Mouse (Mus musculus) mouse embryonic stem cell (cell line): ENCODE data around the gene Wdfy4.

ENCODE experiments used
- in situ Hi-C, 2 experiments: fragments of 300-500 bp; cut with MboI; formaldehyde crosslinking; loops; 1 replicate in 1 of 2; 3 replicates in 1 of 2; pipeline ENCODE4 v1.14.3; 2019 to 2020; ENCODE audit warnings: low sequenced_read_pairs in 2 of 2, low pct_unique_long_range_greater_than_20kb in 1 of 2, mixed read lengths in 1 of 2; ENCODE audit not compliant: unreplicated experiment in 1 of 2

The Wdfy4 gene

GRCm38 (mm10) chr14:33101609-33102008 lies 83.7 kb downstream of the Wdfy4 start:
- in situ Hi-C loops: no loop called here

DNA sequence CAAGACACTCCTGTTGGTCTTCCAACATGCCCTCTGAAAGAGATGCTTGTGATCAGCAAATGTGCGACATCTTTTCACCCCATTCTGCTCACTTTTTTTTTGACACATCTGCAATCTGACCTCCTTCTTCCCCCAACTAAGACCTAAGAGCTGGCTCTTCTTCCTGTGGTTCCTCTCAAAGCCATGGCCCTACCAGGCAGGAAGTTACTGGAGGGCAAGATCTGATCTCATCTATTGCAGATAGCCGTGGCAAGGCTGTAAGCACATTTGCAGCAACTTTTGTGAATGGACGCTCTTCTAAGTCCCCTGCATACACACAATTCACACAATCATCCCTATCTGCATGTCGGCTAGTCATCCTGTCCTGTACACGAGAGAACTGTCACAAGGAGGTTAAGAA lies 85.4 kb downstream of the Wdfy4 start:
- in situ Hi-C loops: no loop called here

- in situ Hi-C loops: no loop called here
Observed at GRCm38 (mm10) chr14:33099111-33099510, 86.2 kb downstream of the Wdfy4 start.

GRCm38 (mm10) chr14:33096462-33096861 lies 88.8 kb downstream of the Wdfy4 start:
- in situ Hi-C loops: no loop called here

GRCm38 (mm10) chr14:33083326-33083725 lies 102.0 kb downstream of the Wdfy4 start:
- in situ Hi-C loops: no loop called here

- in situ Hi-C loops: no loop called here
Observed at GRCm38 (mm10) chr14:33082301-33082700, 103.0 kb downstream of the Wdfy4 start.

- in situ Hi-C loops: no loop called here
Observed at GRCm38 (mm10) chr14:33081370-33081860, 103.9 kb downstream of the Wdfy4 start.

DNA sequence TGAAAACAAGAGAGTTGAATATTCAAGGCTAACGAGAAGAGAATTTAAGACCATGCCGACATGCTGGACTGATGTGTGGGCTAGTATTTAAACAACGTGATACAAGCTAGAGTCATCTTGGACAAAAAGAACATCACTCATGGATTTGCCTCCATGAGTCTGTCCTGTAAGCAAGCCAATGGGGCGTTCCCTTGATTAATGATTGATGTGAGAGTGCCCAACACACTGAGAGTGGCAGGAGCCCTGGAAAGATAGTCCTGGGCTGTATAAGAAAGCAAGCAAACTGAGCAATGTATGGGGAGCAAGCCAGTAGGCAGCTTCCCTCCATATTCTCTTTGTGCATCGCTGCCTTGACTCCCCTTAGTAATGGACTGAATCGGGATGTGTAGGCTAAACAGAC lies 106.7 kb downstream of the Wdfy4 start:
- in situ Hi-C loops: no loop called here

DNA sequence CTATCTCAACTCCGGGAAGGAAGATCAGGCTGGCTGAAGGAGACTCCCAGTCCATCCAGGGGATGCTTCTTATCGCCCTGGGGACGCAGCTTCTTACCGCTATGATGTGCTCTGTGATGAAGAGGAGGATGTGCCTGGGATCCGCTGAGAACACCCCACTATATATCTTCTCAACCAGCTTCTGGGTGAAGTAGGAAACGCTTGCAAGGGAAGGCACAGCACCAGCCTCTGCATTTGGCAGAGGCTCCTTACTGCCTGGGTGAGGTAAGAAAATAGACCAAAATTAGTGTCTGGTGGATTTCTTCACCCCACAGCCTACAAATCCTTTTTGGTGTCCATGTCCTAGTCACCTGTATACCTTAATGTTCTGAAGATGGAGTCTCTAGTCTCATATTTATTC lies 107.2 kb downstream of the Wdfy4 start:
- in situ Hi-C loops: no loop called here

GRCm38 (mm10) chr14:33073355-33073754 lies 112.0 kb downstream of the Wdfy4 start:
- in situ Hi-C loops: no loop called here

- in situ Hi-C loops: no loop called here
Observed at GRCm38 (mm10) chr14:33072351-33072750, 113.0 kb downstream of the Wdfy4 start.

GRCm38 (mm10) chr14:33067676-33068075 lies 117.6 kb downstream of the Wdfy4 start:
- in situ Hi-C loops: no loop called here

DNA sequence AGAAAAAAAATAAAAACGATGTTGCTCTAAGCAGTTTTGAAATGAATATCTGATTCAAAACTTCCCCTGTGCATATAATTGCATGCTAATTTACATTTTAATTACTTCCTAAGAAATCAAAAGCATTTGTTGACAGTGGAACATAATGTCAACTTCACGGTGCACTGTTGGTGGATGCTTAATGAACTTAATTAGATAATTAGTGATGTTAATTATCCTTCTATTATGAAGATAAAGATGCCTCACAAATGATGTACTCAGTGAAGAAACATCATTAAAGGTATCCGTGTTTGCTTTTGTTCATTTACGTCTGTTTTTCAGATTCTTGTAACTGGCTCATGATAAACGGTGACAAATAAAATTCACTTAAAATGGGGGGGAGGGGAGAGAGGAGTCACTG lies 122.3 kb downstream of the Wdfy4 start:
- in situ Hi-C loops: no loop called here

DNA sequence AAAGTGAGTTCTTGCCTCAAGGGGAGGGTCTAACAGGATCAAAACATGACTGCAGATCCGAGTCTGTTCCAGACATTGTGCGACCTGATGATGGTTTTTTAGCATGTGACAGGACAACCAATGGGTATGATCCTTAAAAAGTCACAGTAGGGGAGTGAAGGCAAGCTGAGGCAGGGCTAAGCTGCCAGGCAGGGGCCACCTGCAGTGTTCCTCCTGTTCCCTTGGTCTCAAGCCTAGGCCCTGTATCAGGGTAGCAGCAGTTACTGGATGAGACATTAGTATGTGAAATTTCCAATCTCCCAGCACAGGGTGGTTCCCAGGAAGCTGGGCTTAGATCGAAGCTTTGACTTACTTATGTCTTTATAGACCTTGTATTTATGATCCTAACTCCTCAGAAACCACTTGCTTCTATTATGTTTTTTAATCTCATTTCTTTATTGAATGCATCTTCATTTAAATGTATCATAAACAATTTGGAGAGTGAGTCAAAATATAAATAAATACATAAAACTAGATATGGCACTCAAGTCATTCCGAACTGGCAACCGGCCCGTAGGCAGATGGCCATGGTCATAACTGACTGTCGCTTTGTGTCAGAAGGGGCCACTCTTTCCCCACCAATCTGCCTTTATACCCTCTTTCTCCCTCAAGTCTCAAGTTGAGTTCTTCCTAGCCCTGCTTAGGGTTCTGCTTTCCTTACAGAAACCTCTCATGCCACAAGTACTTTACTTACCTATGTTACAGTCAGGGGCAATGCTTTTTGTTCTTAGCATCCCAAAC lies 126.2 kb downstream of the Wdfy4 start:
- in situ Hi-C loops: no loop called here

DNA sequence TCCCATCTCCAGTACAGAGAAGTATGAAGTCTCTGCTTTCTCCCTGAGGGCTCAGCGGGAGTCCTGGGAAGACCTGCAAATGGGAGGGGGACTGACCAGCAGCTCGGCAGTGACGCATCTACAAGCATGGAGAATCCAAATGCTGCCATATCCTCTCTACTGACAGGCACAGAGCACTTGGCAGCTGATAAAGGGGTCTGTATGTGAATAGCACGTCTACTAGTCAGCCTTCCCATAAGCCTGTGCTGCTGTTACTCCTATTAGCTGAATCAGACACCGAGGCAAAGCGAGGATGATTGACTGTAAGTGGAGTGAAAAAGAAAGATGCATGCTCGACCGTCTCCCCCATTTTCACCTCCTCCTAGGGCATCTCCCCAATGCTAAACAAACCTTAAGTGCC lies 131.9 kb downstream of the Wdfy4 start:
- in situ Hi-C loops: no loop called here

- in situ Hi-C loops: no loop called here
Observed at GRCm38 (mm10) chr14:33045217-33045616, 140.1 kb downstream of the Wdfy4 start.

- in situ Hi-C loops: no loop called here
Observed at GRCm38 (mm10) chr14:33036811-33037210, 148.5 kb downstream of the Wdfy4 start.

GRCm38 (mm10) chr14:33035386-33035785 lies 149.9 kb downstream of the Wdfy4 start:
- in situ Hi-C loops: no loop called here

- in situ Hi-C loops: no loop called here
Observed at GRCm38 (mm10) chr14:33033424-33033823, 151.9 kb downstream of the Wdfy4 start.

DNA sequence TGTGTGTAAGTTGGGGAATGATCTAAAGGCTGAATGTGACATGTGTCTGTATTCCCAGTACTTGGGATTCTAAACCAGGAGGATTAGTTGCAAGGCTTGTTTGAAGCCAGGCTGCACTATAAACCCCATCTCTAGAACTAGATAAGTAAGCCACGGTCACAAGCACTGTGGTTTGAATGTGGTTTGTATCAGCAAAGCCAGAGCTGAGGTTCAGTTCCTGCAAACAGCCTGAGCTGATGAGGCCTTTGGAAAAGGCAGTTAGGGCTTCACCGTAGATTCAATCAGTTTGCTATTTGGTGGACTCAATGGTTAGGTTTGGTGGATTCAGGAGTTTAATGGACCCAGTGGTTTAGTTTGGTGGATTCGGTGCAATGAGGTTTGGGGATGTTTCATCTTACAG lies 154.5 kb downstream of the Wdfy4 start:
- in situ Hi-C loops: no loop called here
